Mouse (Mus musculus) kidney, postnatal 10 days (tissue): ENCODE measurements at regions not wholly inside any gene's neighbourhood (a gene's known extent, or its start where the extent isn't known, plus 50 kb on each side); places are given as distances from the start of the nearest gene placed in this dataset.

ENCODE experiments used
- DNase-seq: peaks from one replicate; pipeline ENCODE4 v3.0.0; 2021; ENCODE audit warnings: mixed read lengths

GRCm38 (mm10) chr17:44336842-44337241 is 148.5 kb downstream of the Clic5 start:
- no peak for DNase-seq

- no peak for DNase-seq
Observed at GRCm38 (mm10) chr17:44337253-44337652, 148.9 kb downstream of the Clic5 start.

- DNase-seq, result no peak
Observed at GRCm38 (mm10) chr17:44344542-44344941, 156.2 kb downstream of the Clic5 start.

GRCm38 (mm10) chr17:44345374-44345773 is 157.0 kb downstream of the Clic5 start:
- no peak for DNase-seq

- peak; percentile 26 for DNase-seq
Observed at GRCm38 (mm10) chr17:44350201-44350948, 162.0 kb downstream of the Clic5 start.

- no peak for DNase-seq
Observed at GRCm38 (mm10) chr17:44350949-44351244, 162.5 kb downstream of the Clic5 start.

GRCm38 (mm10) chr17:44351499-44352117 is 163.2 kb downstream of the Clic5 start:
- DNase-seq, result no peak

GRCm38 (mm10) chr17:44352142-44352541 is 163.8 kb downstream of the Clic5 start:
- no peak for DNase-seq

GRCm38 (mm10) chr17:44363111-44363510 is 174.7 kb downstream of the Clic5 start:
- no peak for DNase-seq

GRCm38 (mm10) chr17:44364494-44364893 is 176.1 kb downstream of the Clic5 start:
- no peak for DNase-seq

GRCm38 (mm10) chr17:44366438-44366837 is 178.1 kb downstream of the Clic5 start:
- no peak for DNase-seq

- no peak for DNase-seq
Observed at GRCm38 (mm10) chr17:44367561-44367960, 179.2 kb downstream of the Clic5 start.

GRCm38 (mm10) chr17:44370966-44371465 is 182.6 kb downstream of the Clic5 start:
- no peak for DNase-seq

GRCm38 (mm10) chr17:44371620-44372019 is 183.2 kb downstream of the Clic5 start:
- DNase-seq, result peak; percentile 32

- DNase-seq, result no peak
Observed at GRCm38 (mm10) chr17:44373744-44374456, 185.5 kb downstream of the Clic5 start.

GRCm38 (mm10) chr17:44378391-44378790 is 190.0 kb downstream of the Clic5 start:
- DNase-seq, result no peak

- DNase-seq, result no peak
Observed at GRCm38 (mm10) chr17:44388916-44389315, 200.5 kb downstream of the Clic5 start.

- DNase-seq, result no peak
Observed at GRCm38 (mm10) chr17:44397829-44398228, 209.4 kb downstream of the Clic5 start.

- DNase-seq, result no peak
Observed at GRCm38 (mm10) chr17:44398231-44398630, 209.8 kb downstream of the Clic5 start.

- no peak for DNase-seq
Observed at GRCm38 (mm10) chr17:44404923-44405322, 216.5 kb downstream of the Clic5 start.

- no peak for DNase-seq
Observed at GRCm38 (mm10) chr17:44410961-44411360, 222.6 kb downstream of the Clic5 start.

GRCm38 (mm10) chr17:44418676-44419404 is 230.5 kb downstream of the Clic5 start:
- no peak for DNase-seq

- DNase-seq, result no peak
Observed at GRCm38 (mm10) chr17:44419405-44419729, 231.0 kb downstream of the Clic5 start.
